Mouse (Mus musculus) neural tube, embryonic 13.5 days (tissue): ENCODE measurements around the gene Tsc22d3. TPM values are rescaled to one million over a fixed set of nuclear protein-coding genes. Genes with fewer than 3 reads are reported as not detected.
A peak's percentile ranks its signal among the peaks of the same experiment; 100 is the strongest.
"Not testable (repeated sequence)": the region's sequence is repeated elsewhere in the genome, so short reads cannot be mapped to it uniquely, and the experiment has no call there.

Source experiments
- ATAC-seq: fragments of 200-750 bp; cut with Nextera tagmentation; 2 replicates; pipeline ENCODE4 v1.8.0; 2017; ENCODE audit warnings: low read depth, mild to moderate bottlenecking, moderate TSS enrichment, moderate library complexity
- H3K27ac ChIP-seq: fragments of 300-500 bp; sonication (generic); replicated peaks from 2 replicates; pipeline ENCODE4 v1.5.1; 2015; ENCODE audit warnings: moderate library complexity, mild to moderate bottlenecking, inconsistent platforms
- H3K27me3 ChIP-seq: fragments of 300-500 bp; sonication (generic); 2 replicates; pipeline ENCODE4 v1.6.1; 2015; ENCODE audit warnings: mild to moderate bottlenecking, inconsistent platforms
- H3K36me3 ChIP-seq: fragments of 300-500 bp; sonication (generic); 2 replicates; pipeline ENCODE4 v1.6.1; 2015; ENCODE audit warnings: mild to moderate bottlenecking, inconsistent platforms
- H3K4me1 ChIP-seq: fragments of 300-500 bp; sonication (generic); replicated peaks from 2 replicates; pipeline ENCODE4 v1.6.1; 2015; ENCODE audit warnings: inconsistent platforms
- H3K4me2 ChIP-seq: fragments of 300-500 bp; sonication (generic); 2 replicates; pipeline ENCODE4 v1.6.1; 2015; ENCODE audit warnings: inconsistent platforms, mild to moderate bottlenecking, moderate library complexity
- H3K4me3 ChIP-seq: fragments of 300-500 bp; sonication (generic); 2 replicates; pipeline ENCODE4 v1.5.1; 2015; ENCODE audit warnings: mild to moderate bottlenecking, inconsistent platforms
- H3K9ac ChIP-seq: fragments of 300-500 bp; sonication (generic); 2 replicates; pipeline ENCODE4 v1.6.1; 2015; ENCODE audit warnings: moderate library complexity, mild to moderate bottlenecking, inconsistent platforms
- H3K9me3 ChIP-seq: fragments of 300-500 bp; sonication (generic); 2 replicates; pipeline ENCODE4 v1.6.1; 2016; ENCODE audit warnings: inconsistent platforms
- WGBS: fragments of 180-500 bp; shearing (Covaris S2); methylation state at CpG from one replicate; pipeline ENCODE4 v1.1.7; 2015; 5-methylcytosine and 5-hydroxymethylcytosine counted together
- polyA plus RNA-seq: library from polyadenylated mRNA; unstranded; fragments of >200 nt; fragmentation: Nextera tagmentation; extraction: Ambion mirVana; gene quantifications from 2 replicates; pipeline ENCODE4 v1.2.1, GENCODE M21; 2015

Tsc22d3 gene
- polyA plus RNA-seq, 1 experiment from 2014 or later = 135 TPM

GRCm38 (mm10) chrX:140522071-140522765 is 78.2 kb downstream of the Tsc22d3 start:
- no peak for ATAC-seq
- no peak overlapping the region for H3K4me2 ChIP-seq
- 73% methylated on average over 14 of the region's 14 CpGs for WGBS
- no peaks in the 10 kb centered on the region for H3K9me3 ChIP-seq
- H3K27me3 ChIP-seq = peaks cover 64% of the 10 kb centered on the region
- H3K27ac ChIP-seq = no peak overlapping the region
- H3K36me3 ChIP-seq = no peaks in the 10 kb centered on the region
- H3K4me3 ChIP-seq = no peak overlapping the region
- 0 out of 2 replicates have a peak, but pooled peaks cover 4% of the 10 kb centered on the region for H3K4me1 ChIP-seq
- H3K9ac ChIP-seq = no peak overlapping the region

GRCm38 (mm10) chrX:140520146-140521102 is 80.0 kb downstream of the Tsc22d3 start:
- 26% methylated on average over 25 of the region's 25 CpGs for WGBS
- peak; percentile 89 for ATAC-seq
- H3K27me3 ChIP-seq = peaks cover 64% of the 10 kb centered on the region
- H3K4me3 ChIP-seq = peak overlapping the region; percentile 13
- peak overlapping the region; percentile 47 for H3K4me2 ChIP-seq
- H3K9me3 ChIP-seq = no peaks in the 10 kb centered on the region
- 0 out of 2 replicates have a peak, but pooled peaks cover 4% of the 10 kb centered on the region for H3K4me1 ChIP-seq
- no peaks in the 10 kb centered on the region for H3K36me3 ChIP-seq
- no peak overlapping the region for H3K9ac ChIP-seq
- H3K27ac ChIP-seq = no peak overlapping the region

DNA sequence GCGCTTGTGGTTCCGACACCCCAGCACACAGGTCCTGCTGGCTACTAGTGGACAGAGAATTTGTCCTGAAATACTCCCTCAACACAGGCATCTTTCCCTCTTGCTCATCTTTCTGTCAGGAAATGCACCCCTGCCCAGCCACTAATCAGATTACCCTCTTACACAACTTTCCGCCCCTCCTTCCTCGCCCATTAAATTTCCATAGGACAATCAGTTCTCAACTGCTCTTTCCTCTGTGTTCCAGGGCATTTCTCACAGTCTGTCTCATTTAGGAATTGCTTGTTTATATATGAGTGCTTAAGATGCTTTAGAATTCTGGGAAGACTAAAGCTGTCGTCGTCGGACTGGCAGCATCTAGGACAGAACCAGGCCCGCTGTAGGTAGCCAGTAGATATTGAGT is 82.1 kb downstream of the Tsc22d3 start:
- no peak for ATAC-seq
- 88% methylated on average over 8 of the region's 8 CpGs for WGBS
- H3K27me3 ChIP-seq = peaks cover 74% of the 10 kb centered on the region

DNA sequence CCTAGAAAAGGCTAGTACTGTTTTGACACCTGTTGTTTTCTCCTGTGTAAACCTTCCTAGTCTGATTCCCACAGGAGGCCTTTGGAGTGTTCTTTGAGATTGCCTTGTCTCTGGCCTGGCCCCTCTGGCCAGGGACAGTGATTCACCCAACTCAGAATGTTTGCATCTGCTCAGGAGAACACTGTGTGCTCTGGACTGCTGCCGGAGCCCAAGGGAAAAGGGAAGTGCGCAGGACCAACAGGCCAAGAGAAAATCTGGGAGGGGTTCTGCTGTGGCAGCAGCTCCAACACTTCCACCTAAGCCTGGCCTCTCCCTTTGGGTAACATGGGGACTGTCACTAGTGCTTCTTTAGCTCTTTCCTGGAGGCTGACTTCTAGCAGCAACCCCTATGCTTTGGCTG is 87.1 kb downstream of the Tsc22d3 start:
- H3K9ac ChIP-seq = no peak overlapping the region
- ATAC-seq = no peak
- peaks cover 7% of the 10 kb centered on the region; the same call in 1 of the 2 replicates for H3K4me1 ChIP-seq
- H3K4me3 ChIP-seq = no peak overlapping the region
- no peaks in the 10 kb centered on the region for H3K9me3 ChIP-seq
- no peaks in the 10 kb centered on the region for H3K36me3 ChIP-seq
- no peak overlapping the region for H3K4me2 ChIP-seq
- no peak overlapping the region for H3K27ac ChIP-seq
- 89% methylated on average over 2 of the region's 2 CpGs for WGBS
- peaks cover 64% of the 10 kb centered on the region for H3K27me3 ChIP-seq

More for the DNA sequence above, 82.1 kb downstream of the Tsc22d3 start:
- H3K9me3 ChIP-seq = no peaks in the 10 kb centered on the region
- H3K4me3 ChIP-seq = no peak overlapping the region
- H3K4me1 ChIP-seq = 0 out of 2 replicates have a peak, but pooled peaks cover 4% of the 10 kb centered on the region
- no peak overlapping the region for H3K4me2 ChIP-seq
- H3K27ac ChIP-seq = no peak overlapping the region
- no peaks in the 10 kb centered on the region for H3K36me3 ChIP-seq
- no peak overlapping the region for H3K9ac ChIP-seq

GRCm38 (mm10) chrX:140511687-140512651 is 88.5 kb downstream of the Tsc22d3 start:
- Histone ChIP-seq H3K27ac (no peak overlapping the region), H3K9me3 (no peaks in the 10 kb centered on the region), H3K4me3 (no peak overlapping the region), H3K4me1 (peaks cover 7% of the 10 kb centered on the region; the same call in 1 of the 2 replicates), H3K9ac (no peak overlapping the region), H3K4me2 (no peak overlapping the region; the same call in 1 of the 2 replicates), H3K36me3 (no peaks in the 10 kb centered on the region), H3K27me3 (peaks cover 61% of the 10 kb centered on the region)
- 48% methylated on average over 7 of the region's 7 CpGs for WGBS
- no peak for ATAC-seq

- H3K27ac ChIP-seq = no peak overlapping the region
- H3K27me3 ChIP-seq = peaks cover 60% of the 10 kb centered on the region
- H3K36me3 ChIP-seq = no peaks in the 10 kb centered on the region
- peak overlapping the region; percentile 54; the same call in 1 of the 2 replicates for H3K9ac ChIP-seq
- no peak overlapping the region for H3K4me3 ChIP-seq
- H3K4me2 ChIP-seq = peak overlapping the region; percentile 44
- WGBS = 31% methylated on average over 21 of the region's 24 CpGs
- ATAC-seq = 0 out of 2 replicates have a peak, but pooled peaks have one; percentile 23
- peaks cover 7% of the 10 kb centered on the region; the same call in 1 of the 2 replicates for H3K4me1 ChIP-seq
- no peaks in the 10 kb centered on the region for H3K9me3 ChIP-seq
Measured at GRCm38 (mm10) chrX:140510696-140511429, 89.6 kb downstream of the Tsc22d3 start.

- ATAC-seq = no peak
- H3K27me3 ChIP-seq = peaks cover 55% of the 10 kb centered on the region
Measured at GRCm38 (mm10) chrX:140509817-140510216, 90.6 kb downstream of the Tsc22d3 start.

DNA sequence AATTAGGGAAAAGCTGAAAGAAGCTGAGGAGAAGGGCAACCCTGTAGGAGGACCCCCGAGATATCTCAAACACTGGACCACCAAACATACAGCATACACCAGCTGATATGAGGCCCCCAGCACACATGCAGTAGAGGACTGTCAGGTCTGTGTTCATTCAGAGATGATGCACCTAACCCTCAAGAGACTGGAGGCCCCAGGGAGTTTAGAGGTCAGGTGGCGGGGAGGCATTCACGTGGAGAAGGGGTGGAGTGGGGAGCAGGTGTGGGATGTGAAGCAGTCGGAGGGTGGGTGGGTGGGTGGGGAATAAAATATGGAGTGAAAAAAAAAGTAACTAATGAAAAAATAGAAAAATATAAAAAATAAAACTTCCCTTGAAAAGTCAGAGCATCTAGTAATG is 91.7 kb downstream of the Tsc22d3 start:
- not testable (repeated sequence) for H3K36me3 ChIP-seq, H3K4me2 ChIP-seq, H3K4me1 ChIP-seq, H3K9ac ChIP-seq, H3K27ac ChIP-seq, ATAC-seq, H3K4me3 ChIP-seq, H3K9me3 ChIP-seq
- WGBS = 74% methylated on average over 4 of the region's 4 CpGs
- peaks cover 47% of the 10 kb centered on the region for H3K27me3 ChIP-seq

More at GRCm38 (mm10) chrX:140509817-140510216, 90.6 kb downstream of the Tsc22d3 start:
- Histone ChIP-seq H3K4me3 (no peak overlapping the region), H3K36me3 (no peaks in the 10 kb centered on the region), H3K4me1 (peaks cover 7% of the 10 kb centered on the region; the same call in 1 of the 2 replicates), H3K9me3 (no peaks in the 10 kb centered on the region), H3K27ac (no peak overlapping the region), H3K9ac (no peak overlapping the region), H3K4me2 (no peak overlapping the region)
- WGBS = 58% methylated on average over 6 of the region's 6 CpGs

DNA sequence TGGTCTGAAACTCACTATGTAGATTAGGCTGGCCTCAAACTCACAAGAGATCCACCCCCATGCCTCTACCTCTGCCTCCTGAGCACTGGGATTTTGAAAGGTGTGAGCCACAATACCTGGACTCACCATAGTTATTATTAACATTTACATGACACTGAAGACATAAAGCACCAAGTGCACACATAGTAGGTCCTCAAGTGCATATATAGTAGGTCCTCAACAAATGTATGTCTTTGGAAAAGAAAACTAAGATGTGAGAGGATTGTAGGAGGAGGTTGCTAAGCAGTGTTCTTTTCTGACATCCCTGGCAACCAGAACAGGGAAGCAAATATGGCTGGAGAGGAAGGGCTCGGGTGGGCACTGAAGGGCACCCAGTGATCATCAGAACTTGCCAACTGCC is 93.1 kb downstream of the Tsc22d3 start:
- Histone ChIP-seq H3K36me3 (no peaks in the 10 kb centered on the region), H3K9me3 (no peaks in the 10 kb centered on the region), H3K27me3 (peaks cover 38% of the 10 kb centered on the region), H3K9ac (no peak overlapping the region), H3K27ac (no peak overlapping the region), H3K4me2 (no peak overlapping the region), H3K4me1 (peaks cover 7% of the 10 kb centered on the region; the same call in 1 of the 2 replicates), H3K4me3 (no peak overlapping the region)
- 87% methylated on average over 1 of the region's 1 CpGs for WGBS
- ATAC-seq = no peak

GRCm38 (mm10) chrX:140506436-140507180 is 93.9 kb downstream of the Tsc22d3 start:
- no peak for ATAC-seq
- H3K9me3 ChIP-seq = no peaks in the 10 kb centered on the region
- no peak overlapping the region for H3K9ac ChIP-seq
- H3K4me2 ChIP-seq = no peak overlapping the region
- peaks cover 35% of the 10 kb centered on the region for H3K27me3 ChIP-seq
- 77% methylated on average over 6 of the region's 6 CpGs for WGBS
- H3K36me3 ChIP-seq = no peaks in the 10 kb centered on the region
- H3K27ac ChIP-seq = no peak overlapping the region
- H3K4me3 ChIP-seq = no peak overlapping the region
- H3K4me1 ChIP-seq = peaks cover 7% of the 10 kb centered on the region; the same call in 1 of the 2 replicates
